ENCODE assay signal across 24 mouse cellular contexts in the genomic region with DNA sequence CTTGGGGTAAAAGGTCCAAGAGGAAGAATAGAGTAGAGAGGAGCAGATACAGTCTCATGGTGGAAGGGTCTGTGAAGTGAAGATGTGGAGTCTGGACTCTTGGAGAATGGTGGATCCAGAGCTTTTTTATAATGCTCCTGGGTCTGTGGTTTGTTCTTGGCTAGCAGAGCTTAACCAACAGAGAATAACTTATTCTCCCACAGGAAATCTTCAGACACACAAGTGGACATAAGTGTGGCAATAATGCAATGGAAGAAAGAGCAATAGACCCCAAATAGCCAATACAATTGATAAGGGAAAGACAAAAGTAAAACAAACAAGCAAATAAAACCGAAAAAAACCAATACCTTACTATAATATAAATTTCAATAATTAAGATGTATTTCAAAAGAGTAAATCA. TPM values are rescaled to one million over a fixed set of nuclear protein-coding genes. Genes with fewer than 3 reads are reported as not detected.
"Had no signal": no experiment of that assay in that cellular context is flagged by ENCODE, and none has a peak within 500 bp of the region (broad histone marks: within the 10 kb centered on the region; RNA-seq: fewer than 3 reads in every experiment).

A gene (minus strand): TSS at position 101 of the 400 bp plus-strand sequence.

- H3K9me3 ChIP-seq: neural tube, embryonic 15.5 days; stomach, embryonic 15.5 days had no signal

- H3K4me1 ChIP-seq: neural tube, embryonic 15.5 days; stomach, embryonic 15.5 days had no signal

- H3K4me3 ChIP-seq: neural tube, embryonic 15.5 days; stomach, embryonic 15.5 days had no signal

- DNase-seq: retina, postnatal 1 day; right cerebral cortex, adult 18-20 months; right cerebral cortex, postnatal 14 days; right cerebral cortex, postnatal 25 days; right cerebral cortex, postnatal 4 days; spleen, adult 18-20 months; thymus, adult 18-20 months; thymus, adult 2 months; thymus, postnatal 14 days; thymus, postnatal 25 days; thymus, postnatal 36 days; thymus, postnatal 4 days had no signal

- H3K27me3 ChIP-seq: neural tube, embryonic 15.5 days; stomach, embryonic 15.5 days had no signal

- H3K27ac ChIP-seq: neural tube, embryonic 15.5 days; stomach, embryonic 15.5 days; stomach, postnatal 0 days had no signal

- H3K36me3 ChIP-seq: neural tube, embryonic 15.5 days; stomach, embryonic 15.5 days had no signal

- H3K9ac ChIP-seq: neural tube, embryonic 15.5 days; stomach, embryonic 15.5 days had no signal

- H3K4me2 ChIP-seq: neural tube, embryonic 15.5 days; stomach, embryonic 15.5 days had no signal

RNA-seq across cellular contexts. Expression of the gene that starts here (rescaled TPM):
- total RNA-seq: neutrophil, adult 5-6 weeks had no signal
- polyA plus RNA-seq: neural tube, embryonic 14.5 days; neural tube, embryonic 15.5 days; small intestine, adult 2 months; spleen, adult 2 months; stomach, embryonic 14.5 days; stomach, embryonic 15.5 days; stomach, embryonic 16.5 days; stomach, postnatal 0 days; testis, adult 2 months; thymus, adult 2 months; thymus, postnatal 0 days; urinary bladder, adult 2 months had no signal
